Mouse (Mus musculus): ENCODE measurements around the gene 3110040M04Rik. TPM values are rescaled to one million over a fixed set of nuclear protein-coding genes. Genes with fewer than 3 reads are reported as not detected.

3110040M04Rik gene
- polyA plus RNA-seq, 1 experiment from 2014 or later: 0.30 TPM

- Histone ChIP-seq H3K4me2 (ENCODE audit: low read length) (no peak overlapping the region), H3K36me3 (ENCODE audit: control insufficient read depth, insufficient read depth, low read length) (no peaks in the 10 kb centered on the region), H3K4me1 (replicated peaks; ENCODE audit: control insufficient read depth, insufficient read depth, low read length) (no peaks in the 10 kb centered on the region), H3K9me3 (ENCODE audit: control insufficient read depth, low read length) (0 out of 2 replicates have a peak, but pooled peaks cover 5% of the 10 kb centered on the region), H3K9ac (ENCODE audit: low read length) (no peak overlapping the region), H3K27me3 (replicated peaks; ENCODE audit: control insufficient read depth, insufficient read depth, low read length) (no peaks in the 10 kb centered on the region), H3K27ac (ENCODE audit: low read depth) (no peak overlapping the region), H3K4me3 (ENCODE audit: low read depth, low read length) (no peak overlapping the region)
- ATAC-seq (replicated peaks; ENCODE audit: low FRiP score, low TSS enrichment, low read depth) (no peak), DNase-seq (ENCODE audit: low spot score) (no peak)
- 62% methylated on average over 13 of the region's 13 CpGs for WGBS
Observed at GRCm38 (mm10) chr1:151236141-151236930, 32.4 kb downstream of the 3110040M04Rik start.

- no peak overlapping the region for H3K9ac ChIP-seq (ENCODE audit: low read length)
- ATAC-seq (replicated peaks; ENCODE audit: low FRiP score, low TSS enrichment, low read depth) (no peak), DNase-seq (ENCODE audit: low spot score) (no peak)
- no peaks in the 10 kb centered on the region for H3K27me3 ChIP-seq (replicated peaks; ENCODE audit: control insufficient read depth, insufficient read depth, low read length)
- no peak overlapping the region for H3K27ac ChIP-seq (ENCODE audit: low read depth)
- no peaks in the 10 kb centered on the region for H3K36me3 ChIP-seq (ENCODE audit: control insufficient read depth, insufficient read depth, low read length)
- WGBS: 65% methylated on average over 3 of the region's 3 CpGs
- 0 out of 2 replicates have a peak, but pooled peaks cover 5% of the 10 kb centered on the region for H3K9me3 ChIP-seq (ENCODE audit: control insufficient read depth, low read length)
- H3K4me3 ChIP-seq (ENCODE audit: low read depth, low read length): no peak overlapping the region
- no peaks in the 10 kb centered on the region for H3K4me1 ChIP-seq (replicated peaks; ENCODE audit: control insufficient read depth, insufficient read depth, low read length)
- H3K4me2 ChIP-seq (ENCODE audit: low read length): no peak overlapping the region
Observed at GRCm38 (mm10) chr1:151237780-151238179, 33.9 kb downstream of the 3110040M04Rik start.

GRCm38 (mm10) chr1:151243332-151243731 is 39.4 kb downstream of the 3110040M04Rik start:
- H3K4me3 ChIP-seq (ENCODE audit: low read depth, low read length): no peak overlapping the region
- no peaks in the 10 kb centered on the region for H3K27me3 ChIP-seq (replicated peaks; ENCODE audit: control insufficient read depth, insufficient read depth, low read length)
- H3K4me1 ChIP-seq (replicated peaks; ENCODE audit: control insufficient read depth, insufficient read depth, low read length): no peaks in the 10 kb centered on the region
- H3K4me2 ChIP-seq (ENCODE audit: low read length): no peak overlapping the region
- WGBS: 89% methylated on average over 4 of the region's 4 CpGs
- no peak overlapping the region for H3K27ac ChIP-seq (ENCODE audit: low read depth)
- DNase-seq (ENCODE audit: low spot score) (no peak), ATAC-seq (replicated peaks; ENCODE audit: low FRiP score, low TSS enrichment, low read depth) (no peak)
- no peak overlapping the region for H3K9ac ChIP-seq (ENCODE audit: low read length)
- H3K36me3 ChIP-seq (ENCODE audit: control insufficient read depth, insufficient read depth, low read length): no peaks in the 10 kb centered on the region
- 0 out of 2 replicates have a peak, but pooled peaks cover 5% of the 10 kb centered on the region for H3K9me3 ChIP-seq (ENCODE audit: control insufficient read depth, low read length)

DNA sequence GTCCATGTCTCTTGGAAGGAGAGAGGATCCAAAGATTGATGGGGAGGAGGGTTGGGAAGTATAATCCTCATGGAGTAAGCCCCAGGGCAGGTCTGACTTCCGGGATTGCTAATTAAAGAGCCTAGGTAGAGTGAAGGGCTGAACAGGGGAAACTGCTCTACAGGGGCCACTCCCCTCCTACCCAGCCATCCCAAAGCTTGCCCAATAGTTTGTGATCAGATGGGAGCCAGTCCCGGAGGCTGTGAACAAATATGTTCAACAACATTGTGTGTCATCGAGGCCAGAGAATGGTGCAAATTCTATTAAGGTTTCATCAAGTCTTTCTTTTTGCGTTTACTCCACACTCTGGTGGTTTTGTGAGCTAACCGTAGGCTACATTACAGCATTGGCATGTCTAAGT is 40.1 kb downstream of the 3110040M04Rik start:
- no peak overlapping the region for H3K9ac ChIP-seq (ENCODE audit: low read length)
- H3K4me3 ChIP-seq (ENCODE audit: low read depth, low read length): no peak overlapping the region
- no peak overlapping the region for H3K4me2 ChIP-seq (ENCODE audit: low read length)
- 0 out of 2 replicates have a peak, but pooled peaks cover 5% of the 10 kb centered on the region for H3K9me3 ChIP-seq (ENCODE audit: control insufficient read depth, low read length)
- H3K36me3 ChIP-seq (ENCODE audit: control insufficient read depth, insufficient read depth, low read length): no peaks in the 10 kb centered on the region
- no peaks in the 10 kb centered on the region for H3K27me3 ChIP-seq (replicated peaks; ENCODE audit: control insufficient read depth, insufficient read depth, low read length)
- no peak for ATAC-seq (replicated peaks; ENCODE audit: low FRiP score, low TSS enrichment, low read depth)
- DNase-seq (ENCODE audit: low spot score): no peak
- 96% methylated on average over 5 of the region's 5 CpGs for WGBS
- H3K4me1 ChIP-seq (replicated peaks; ENCODE audit: control insufficient read depth, insufficient read depth, low read length): no peaks in the 10 kb centered on the region
- H3K27ac ChIP-seq (ENCODE audit: low read depth): no peak overlapping the region

- Histone ChIP-seq H3K9me3 (ENCODE audit: control insufficient read depth, low read length) (0 out of 2 replicates have a peak, but pooled peaks cover 5% of the 10 kb centered on the region), H3K4me3 (ENCODE audit: low read depth, low read length) (no peak overlapping the region), H3K9ac (ENCODE audit: low read length) (no peak overlapping the region), H3K36me3 (ENCODE audit: control insufficient read depth, insufficient read depth, low read length) (no peaks in the 10 kb centered on the region), H3K27ac (ENCODE audit: low read depth) (no peak overlapping the region), H3K4me1 (replicated peaks; ENCODE audit: control insufficient read depth, insufficient read depth, low read length) (no peaks in the 10 kb centered on the region), H3K4me2 (ENCODE audit: low read length) (no peak overlapping the region), H3K27me3 (replicated peaks; ENCODE audit: control insufficient read depth, insufficient read depth, low read length) (no peaks in the 10 kb centered on the region)
- WGBS: 81% methylated on average over 4 of the region's 4 CpGs
- no peak for DNase-seq (ENCODE audit: low spot score)
- ATAC-seq (replicated peaks; ENCODE audit: low FRiP score, low TSS enrichment, low read depth): no peak
Observed at GRCm38 (mm10) chr1:151244761-151245160, 40.8 kb downstream of the 3110040M04Rik start.

DNA sequence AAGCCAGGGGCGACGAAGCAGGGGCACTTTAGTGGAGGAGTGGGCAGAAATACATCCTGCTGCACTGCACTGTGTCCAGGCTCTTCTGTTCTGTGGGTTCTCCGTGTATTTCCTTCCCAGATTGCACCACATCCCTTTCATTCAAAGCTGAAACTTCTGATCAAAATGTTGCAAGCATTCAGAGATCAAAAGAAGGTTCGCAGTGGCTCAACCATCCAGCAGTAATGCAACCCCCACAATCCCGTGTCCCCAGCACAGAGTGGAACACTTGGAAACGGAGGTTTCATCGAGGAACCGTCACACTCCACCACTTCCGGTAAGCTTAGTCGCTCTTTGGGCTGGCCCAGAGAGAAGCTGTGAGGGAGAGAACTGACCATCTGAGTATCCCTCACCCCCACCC is 41.2 kb downstream of the 3110040M04Rik start:
- Histone ChIP-seq H3K36me3 (ENCODE audit: control insufficient read depth, insufficient read depth, low read length) (no peaks in the 10 kb centered on the region), H3K4me3 (ENCODE audit: low read depth, low read length) (no peak overlapping the region), H3K9ac (ENCODE audit: low read length) (no peak overlapping the region), H3K4me1 (replicated peaks; ENCODE audit: control insufficient read depth, insufficient read depth, low read length) (no peaks in the 10 kb centered on the region), H3K9me3 (ENCODE audit: control insufficient read depth, low read length) (0 out of 2 replicates have a peak, but pooled peaks cover 5% of the 10 kb centered on the region), H3K27ac (ENCODE audit: low read depth) (no peak overlapping the region), H3K27me3 (replicated peaks; ENCODE audit: control insufficient read depth, insufficient read depth, low read length) (no peaks in the 10 kb centered on the region), H3K4me2 (ENCODE audit: low read length) (no peak overlapping the region)
- WGBS: 84% methylated on average over 10 of the region's 10 CpGs
- DNase-seq (ENCODE audit: low spot score) (no peak), ATAC-seq (replicated peaks; ENCODE audit: low FRiP score, low TSS enrichment, low read depth) (no peak)

GRCm38 (mm10) chr1:151245846-151246245 is 41.9 kb downstream of the 3110040M04Rik start:
- no peak overlapping the region for H3K4me2 ChIP-seq (ENCODE audit: low read length)
- no peaks in the 10 kb centered on the region for H3K4me1 ChIP-seq (replicated peaks; ENCODE audit: control insufficient read depth, insufficient read depth, low read length)
- WGBS: 79% methylated on average over 2 of the region's 2 CpGs
- ATAC-seq (replicated peaks; ENCODE audit: low FRiP score, low TSS enrichment, low read depth) (no peak), DNase-seq (ENCODE audit: low spot score) (no peak)
- no peaks in the 10 kb centered on the region for H3K27me3 ChIP-seq (replicated peaks; ENCODE audit: control insufficient read depth, insufficient read depth, low read length)
- H3K4me3 ChIP-seq (ENCODE audit: low read depth, low read length): no peak overlapping the region
- no peak overlapping the region for H3K9ac ChIP-seq (ENCODE audit: low read length)
- no peaks in the 10 kb centered on the region for H3K36me3 ChIP-seq (ENCODE audit: control insufficient read depth, insufficient read depth, low read length)
- H3K27ac ChIP-seq (ENCODE audit: low read depth): no peak overlapping the region
- no peaks in the 10 kb centered on the region for H3K9me3 ChIP-seq (ENCODE audit: control insufficient read depth, low read length)

DNA sequence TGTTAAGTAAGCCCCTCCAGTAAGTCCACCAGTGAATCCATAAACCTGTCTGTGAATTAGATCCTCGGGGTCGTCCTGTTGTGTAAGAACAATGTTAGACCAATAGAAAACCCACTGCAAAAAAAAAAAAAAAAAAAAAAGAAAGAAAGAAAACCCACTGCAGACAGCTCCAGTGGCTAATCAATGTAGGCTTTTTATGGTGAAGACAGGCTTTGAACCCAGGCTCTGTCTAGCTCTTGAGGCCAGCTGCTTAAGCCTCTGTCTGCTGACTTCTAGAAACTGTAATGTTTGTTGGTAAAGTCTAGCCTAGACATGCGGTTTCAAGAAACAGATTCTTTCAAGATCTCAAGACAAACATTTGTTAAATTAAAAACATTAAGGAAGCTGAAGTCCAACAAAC is 46.2 kb downstream of the 3110040M04Rik start:
- H3K27ac ChIP-seq (ENCODE audit: low read depth): no peak overlapping the region
- 84% methylated on average over 3 of the region's 3 CpGs for WGBS

More for the DNA sequence above, 46.2 kb downstream of the 3110040M04Rik start:
- Histone ChIP-seq H3K4me1 (replicated peaks; ENCODE audit: control insufficient read depth, insufficient read depth, low read length) (no peaks in the 10 kb centered on the region), H3K4me3 (ENCODE audit: low read depth, low read length) (no peak overlapping the region), H3K4me2 (ENCODE audit: low read length) (no peak overlapping the region), H3K9me3 (ENCODE audit: control insufficient read depth, low read length) (no peaks in the 10 kb centered on the region), H3K9ac (ENCODE audit: low read length) (no peak overlapping the region), H3K27me3 (replicated peaks; ENCODE audit: control insufficient read depth, insufficient read depth, low read length) (no peaks in the 10 kb centered on the region), H3K36me3 (ENCODE audit: control insufficient read depth, insufficient read depth, low read length) (no peaks in the 10 kb centered on the region)
- DNase-seq (ENCODE audit: low spot score) (no peak), ATAC-seq (replicated peaks; ENCODE audit: low FRiP score, low TSS enrichment, low read depth) (no peak)
